Mouse (Mus musculus): ENCODE results near the gene Sf1.
A peak's percentile ranks its signal among the peaks of the same experiment; 100 is the strongest.

The Sf1 gene

GRCm38 (mm10) chr19:6375423-6376254 lies 12.1 kb downstream of the Sf1 start:
- TF ChIP-seq POU5F1 (IDR thresholded peaks at IDR 0.05; ENCODE audit: borderline replicate concordance, low read length) (no peak), NANOG (IDR thresholded peaks at IDR 0.05; ENCODE audit: borderline replicate concordance, low read length) (no peak), CTCF (conservative IDR thresholded peaks at IDR 0.05; ENCODE audit: low read length) (no peak)
- H3K36me3 ChIP-seq (ENCODE audit: insufficient read depth, low read length) = peaks cover 97% of the 10 kb centered on the region
- H3K27me3 ChIP-seq (ENCODE audit: insufficient read depth, low read length) = no peaks in the 10 kb centered on the region
- H3K4me1 ChIP-seq (replicated peaks; ENCODE audit: low read depth, low read length) = peaks cover 75% of the 10 kb centered on the region
- H3K4me3 ChIP-seq (replicated peaks; ENCODE audit: low read length) = peak overlapping the region; percentile 57
- H3K9me3 ChIP-seq (ENCODE audit: low read length) = no peaks in the 10 kb centered on the region

GRCm38 (mm10) chr19:6376255-6376564 lies 12.7 kb downstream of the Sf1 start:
- H3K36me3 ChIP-seq (ENCODE audit: insufficient read depth, low read length) = peaks cover 97% of the 10 kb centered on the region
- peak overlapping the region; percentile 57 for H3K4me3 ChIP-seq (replicated peaks; ENCODE audit: low read length)
- TF ChIP-seq POU5F1 (IDR thresholded peaks at IDR 0.05; ENCODE audit: borderline replicate concordance, low read length) = no peak
- TF ChIP-seq CTCF (conservative IDR thresholded peaks at IDR 0.05; ENCODE audit: low read length) = peak; percentile 96
- H3K4me1 ChIP-seq (replicated peaks; ENCODE audit: low read depth, low read length) = peaks cover 70% of the 10 kb centered on the region
- H3K9me3 ChIP-seq (ENCODE audit: low read length) = no peaks in the 10 kb centered on the region
- no peaks in the 10 kb centered on the region for H3K27me3 ChIP-seq (ENCODE audit: insufficient read depth, low read length)

GRCm38 (mm10) chr19:6376643-6377042 lies 13.2 kb downstream of the Sf1 start:
- TF ChIP-seq CTCF (conservative IDR thresholded peaks at IDR 0.05; ENCODE audit: low read length) (no peak), POU5F1 (IDR thresholded peaks at IDR 0.05; ENCODE audit: borderline replicate concordance, low read length) (no peak), NANOG (IDR thresholded peaks at IDR 0.05; ENCODE audit: borderline replicate concordance, low read length) (no peak)
- H3K9me3 ChIP-seq (ENCODE audit: low read length) = no peaks in the 10 kb centered on the region
- no peaks in the 10 kb centered on the region for H3K27me3 ChIP-seq (ENCODE audit: insufficient read depth, low read length)
- peaks cover 66% of the 10 kb centered on the region for H3K4me1 ChIP-seq (replicated peaks; ENCODE audit: low read depth, low read length)
- H3K4me3 ChIP-seq (replicated peaks; ENCODE audit: low read length) = peak overlapping the region; percentile 57; the same call in 1 of the 2 replicates
- H3K36me3 ChIP-seq (ENCODE audit: insufficient read depth, low read length) = peaks cover 93% of the 10 kb centered on the region

GRCm38 (mm10) chr19:6377327-6378040 lies 14.0 kb downstream of the Sf1 start:
- Histone ChIP-seq H3K4me3 (replicated peaks; ENCODE audit: low read length) (0 out of 2 replicates have a peak overlapping the region, but pooled peaks have one; percentile 5), H3K36me3 (ENCODE audit: insufficient read depth, low read length) (peaks cover 84% of the 10 kb centered on the region), H3K9me3 (ENCODE audit: low read length) (no peaks in the 10 kb centered on the region), H3K27me3 (ENCODE audit: insufficient read depth, low read length) (no peaks in the 10 kb centered on the region), H3K4me1 (replicated peaks; ENCODE audit: low read depth, low read length) (peaks cover 57% of the 10 kb centered on the region)
- no peak for TF ChIP-seq CTCF (conservative IDR thresholded peaks at IDR 0.05; ENCODE audit: low read length)
- TF ChIP-seq POU5F1 (IDR thresholded peaks at IDR 0.05; ENCODE audit: borderline replicate concordance, low read length) = no peak
- no peak for TF ChIP-seq NANOG (IDR thresholded peaks at IDR 0.05; ENCODE audit: borderline replicate concordance, low read length)

- H3K27me3 ChIP-seq (ENCODE audit: insufficient read depth, low read length) = no peaks in the 10 kb centered on the region
- no peaks in the 10 kb centered on the region for H3K9me3 ChIP-seq (ENCODE audit: low read length)
- TF ChIP-seq CTCF (conservative IDR thresholded peaks at IDR 0.05; ENCODE audit: low read length) = no peak
- TF ChIP-seq NANOG (IDR thresholded peaks at IDR 0.05; ENCODE audit: borderline replicate concordance, low read length) = no peak
- TF ChIP-seq POU5F1 (IDR thresholded peaks at IDR 0.05; ENCODE audit: borderline replicate concordance, low read length) = no peak
- peaks cover 55% of the 10 kb centered on the region for H3K4me1 ChIP-seq (replicated peaks; ENCODE audit: low read depth, low read length)
- no peak overlapping the region for H3K4me3 ChIP-seq (replicated peaks; ENCODE audit: low read length)
- H3K36me3 ChIP-seq (ENCODE audit: insufficient read depth, low read length) = peaks cover 54% of the 10 kb centered on the region
Observed at GRCm38 (mm10) chr19:6380411-6381166, 17.1 kb downstream of the Sf1 start.

- H3K36me3 ChIP-seq (ENCODE audit: insufficient read depth, low read length) = peaks cover 48% of the 10 kb centered on the region
- no peak overlapping the region for H3K4me3 ChIP-seq (replicated peaks; ENCODE audit: low read length)
- peaks cover 56% of the 10 kb centered on the region for H3K4me1 ChIP-seq (replicated peaks; ENCODE audit: low read depth, low read length)
- H3K27me3 ChIP-seq (ENCODE audit: insufficient read depth, low read length) = no peaks in the 10 kb centered on the region
- TF ChIP-seq POU5F1 (IDR thresholded peaks at IDR 0.05; ENCODE audit: borderline replicate concordance, low read length) = no peak
- no peak for TF ChIP-seq NANOG (IDR thresholded peaks at IDR 0.05; ENCODE audit: borderline replicate concordance, low read length)
- TF ChIP-seq CTCF (conservative IDR thresholded peaks at IDR 0.05; ENCODE audit: low read length) = no peak
- no peaks in the 10 kb centered on the region for H3K9me3 ChIP-seq (ENCODE audit: low read length)
Observed at GRCm38 (mm10) chr19:6381238-6381637, 17.7 kb downstream of the Sf1 start.

GRCm38 (mm10) chr19:6382323-6382924 lies 18.9 kb downstream of the Sf1 start:
- peaks cover 48% of the 10 kb centered on the region for H3K4me1 ChIP-seq (replicated peaks; ENCODE audit: low read depth, low read length)
- H3K36me3 ChIP-seq (ENCODE audit: insufficient read depth, low read length) = peaks cover 36% of the 10 kb centered on the region
- no peak for TF ChIP-seq POU5F1 (IDR thresholded peaks at IDR 0.05; ENCODE audit: borderline replicate concordance, low read length)
- TF ChIP-seq NANOG (IDR thresholded peaks at IDR 0.05; ENCODE audit: borderline replicate concordance, low read length) = no peak
- no peak for TF ChIP-seq CTCF (conservative IDR thresholded peaks at IDR 0.05; ENCODE audit: low read length)
- H3K4me3 ChIP-seq (replicated peaks; ENCODE audit: low read length) = no peak overlapping the region
- H3K27me3 ChIP-seq (ENCODE audit: insufficient read depth, low read length) = peaks cover 11% of the 10 kb centered on the region; the same call in 1 of the 2 replicates
- no peaks in the 10 kb centered on the region for H3K9me3 ChIP-seq (ENCODE audit: low read length)

- no peaks in the 10 kb centered on the region for H3K9me3 ChIP-seq (ENCODE audit: low read length)
- no peak overlapping the region for H3K4me3 ChIP-seq (replicated peaks; ENCODE audit: low read length)
- H3K27me3 ChIP-seq (ENCODE audit: insufficient read depth, low read length) = peaks cover 16% of the 10 kb centered on the region; the same call in 1 of the 2 replicates
- peaks cover 43% of the 10 kb centered on the region for H3K4me1 ChIP-seq (replicated peaks; ENCODE audit: low read depth, low read length)
- H3K36me3 ChIP-seq (ENCODE audit: insufficient read depth, low read length) = peaks cover 25% of the 10 kb centered on the region
- no peak for TF ChIP-seq NANOG (IDR thresholded peaks at IDR 0.05; ENCODE audit: borderline replicate concordance, low read length)
- TF ChIP-seq CTCF (conservative IDR thresholded peaks at IDR 0.05; ENCODE audit: low read length) = no peak
- TF ChIP-seq POU5F1 (IDR thresholded peaks at IDR 0.05; ENCODE audit: borderline replicate concordance, low read length) = no peak
Observed at GRCm38 (mm10) chr19:6383470-6383869, 20.0 kb downstream of the Sf1 start.
